Mouse (Mus musculus): Measurements from ENCODE around the gene Trim11. TPM values are rescaled to one million over a fixed set of nuclear protein-coding genes. Genes with fewer than 3 reads are reported as not detected.

Trim11 gene
- polyA plus RNA-seq, 1 experiment from 2014 or later: 20.7 TPM

DNA sequence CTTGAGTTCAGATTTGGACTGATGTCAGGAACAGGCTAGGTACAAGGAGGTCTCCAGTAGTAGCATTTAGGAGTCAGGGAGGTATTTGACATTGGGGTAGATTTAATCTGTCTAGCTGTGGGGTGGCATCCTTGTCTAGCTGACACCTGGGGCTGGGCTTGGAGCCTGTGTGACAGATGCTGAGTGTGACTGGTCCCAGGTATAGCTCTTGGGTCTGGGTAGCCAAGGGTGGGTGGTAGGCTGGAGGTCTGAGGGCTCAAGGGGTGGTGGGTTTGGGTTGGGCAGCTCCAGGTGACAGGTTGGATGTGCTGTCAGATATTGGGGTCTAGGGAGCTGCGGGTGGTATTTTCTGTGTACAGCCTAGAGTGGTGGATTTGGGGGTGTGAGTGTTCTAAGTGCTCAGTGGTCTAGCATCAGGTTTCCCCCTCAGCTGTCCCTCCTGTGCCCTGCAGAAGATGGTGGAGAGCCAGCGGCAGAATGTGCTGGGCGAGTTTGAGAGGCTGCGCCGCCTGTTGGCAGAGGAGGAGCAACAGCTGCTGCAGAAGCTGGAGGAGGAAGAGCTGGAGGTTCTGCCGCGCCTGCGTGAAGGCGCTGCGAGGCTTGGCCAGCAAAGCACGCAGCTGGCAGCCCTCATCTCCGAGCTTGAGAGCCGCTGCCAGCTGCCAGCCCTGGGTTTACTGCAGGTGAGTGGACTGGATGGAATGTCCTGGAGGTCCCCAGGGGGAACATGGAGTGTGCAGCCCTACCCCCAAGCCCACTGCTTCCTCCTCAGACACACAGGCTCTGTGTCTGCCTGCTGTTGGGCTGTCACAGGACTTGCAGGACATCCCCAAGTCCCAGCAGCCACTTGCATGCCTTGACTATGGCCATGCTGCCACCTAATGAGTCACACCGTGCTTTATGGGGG is 3.9 kb downstream of the Trim11 start:
- no peak overlapping the region for H3K27ac ChIP-seq (ENCODE audit: low read depth, low read length)
- H3K9me3 ChIP-seq (replicated peaks; ENCODE audit: control insufficient read depth, low read length): no peaks in the 10 kb centered on the region
- H3K9ac ChIP-seq (ENCODE audit: low read length): no peak overlapping the region
- H3K27me3 ChIP-seq (replicated peaks; ENCODE audit: control insufficient read depth, insufficient read depth, low read length): no peaks in the 10 kb centered on the region
- peaks cover 16% of the 10 kb centered on the region for H3K4me1 ChIP-seq (ENCODE audit: control insufficient read depth, insufficient read depth, low read length)
- 63% methylated on average over 14 of the region's 14 CpGs for WGBS
- ATAC-seq (no peak), DNase-seq (ENCODE audit: low spot score) (peak; percentile 57)
- H3K4me3 ChIP-seq (ENCODE audit: low read depth, low read length): no peak overlapping the region
- H3K36me3 ChIP-seq (ENCODE audit: control insufficient read depth, insufficient read depth, low read length): peaks cover 47% of the 10 kb centered on the region
- no peak overlapping the region for H3K4me2 ChIP-seq (ENCODE audit: low read length)

DNA sequence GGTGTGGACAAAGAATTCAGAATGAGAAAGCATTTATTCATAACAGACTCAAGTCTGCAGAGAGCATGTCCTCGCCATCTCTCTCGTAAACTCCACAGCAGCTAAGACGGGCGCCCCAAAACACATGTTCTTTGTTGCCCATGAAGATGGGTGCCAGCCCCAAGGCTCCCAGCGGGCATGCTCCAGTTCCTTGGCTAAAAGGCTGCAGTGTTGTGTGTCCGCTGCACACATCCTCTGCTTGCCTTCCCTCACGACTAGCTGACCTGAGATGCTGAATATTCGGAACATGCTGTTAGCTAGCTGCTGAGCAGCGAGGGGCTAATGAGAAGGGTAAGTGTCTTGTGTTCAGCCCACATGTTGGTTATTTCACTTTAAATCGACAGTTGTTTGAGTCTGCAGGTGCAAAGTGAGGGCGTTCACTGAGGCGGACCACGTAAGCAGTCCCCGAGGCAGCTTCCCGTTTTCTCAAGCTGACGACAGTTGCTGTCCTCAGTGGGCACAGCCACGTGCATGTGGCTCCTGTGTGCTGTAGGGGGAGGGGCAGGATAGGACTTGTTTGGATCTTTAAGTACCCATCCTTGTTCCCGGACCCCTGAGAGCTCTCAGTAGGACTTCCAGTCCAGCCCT is 4.7 kb downstream of the Trim11 start:
- Histone ChIP-seq H3K4me1 (ENCODE audit: control insufficient read depth, insufficient read depth, low read length) (peaks cover 13% of the 10 kb centered on the region), H3K36me3 (ENCODE audit: control insufficient read depth, insufficient read depth, low read length) (peaks cover 52% of the 10 kb centered on the region)

DNA sequence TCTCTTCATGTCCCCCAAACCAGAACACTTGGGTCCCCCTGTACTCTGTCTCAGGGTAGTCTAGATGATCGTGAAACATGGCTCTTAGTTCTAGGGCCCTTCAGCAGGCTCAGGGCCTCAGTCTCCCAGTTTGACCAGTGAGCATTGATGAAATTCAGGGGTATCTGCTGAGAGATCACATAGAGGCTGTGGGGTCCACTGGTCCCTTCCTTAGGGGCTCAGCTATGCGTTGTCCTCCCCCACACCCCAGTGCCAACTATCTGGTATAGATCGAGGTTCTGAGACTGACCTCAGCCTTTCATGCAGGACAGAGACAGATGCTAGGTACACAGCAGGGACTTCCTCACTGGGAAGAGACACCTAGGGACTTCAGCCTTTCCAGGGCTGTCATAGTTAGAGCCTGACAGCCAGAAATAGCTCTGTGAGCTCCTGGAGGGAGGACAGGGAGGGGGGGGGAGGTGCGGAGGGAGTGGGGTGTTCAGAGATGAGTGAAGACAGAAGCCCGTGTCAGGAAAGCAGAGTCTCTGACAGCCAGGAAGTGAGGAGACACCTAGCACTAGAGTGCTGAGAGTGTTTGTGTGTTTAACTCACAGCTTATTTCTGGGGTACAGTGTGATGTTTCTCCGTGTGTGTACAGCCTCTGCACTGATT is 5.9 kb downstream of the Trim11 start:
- H3K9ac ChIP-seq (ENCODE audit: low read length): no peak overlapping the region
- H3K4me2 ChIP-seq (ENCODE audit: low read length): no peak overlapping the region
- H3K4me3 ChIP-seq (ENCODE audit: low read depth, low read length): no peak overlapping the region
- WGBS: 91% methylated on average over 6 of the region's 6 CpGs
- no peak for DNase-seq (ENCODE audit: low spot score)
- H3K36me3 ChIP-seq (ENCODE audit: control insufficient read depth, insufficient read depth, low read length): peaks cover 65% of the 10 kb centered on the region
- H3K9me3 ChIP-seq (replicated peaks; ENCODE audit: control insufficient read depth, low read length): no peaks in the 10 kb centered on the region
- ATAC-seq: no peak
- H3K27ac ChIP-seq (ENCODE audit: low read depth, low read length): no peak overlapping the region
- peaks cover 10% of the 10 kb centered on the region for H3K4me1 ChIP-seq (ENCODE audit: control insufficient read depth, insufficient read depth, low read length)
- H3K27me3 ChIP-seq (replicated peaks; ENCODE audit: control insufficient read depth, insufficient read depth, low read length): no peaks in the 10 kb centered on the region

More for the DNA sequence above, 4.7 kb downstream of the Trim11 start:
- ATAC-seq: no peak
- 89% methylated on average over 18 of the region's 18 CpGs for WGBS
- H3K4me3 ChIP-seq (ENCODE audit: low read depth, low read length): no peak overlapping the region
- H3K9ac ChIP-seq (ENCODE audit: low read length): no peak overlapping the region
- no peak overlapping the region for H3K27ac ChIP-seq (ENCODE audit: low read depth, low read length)
- H3K27me3 ChIP-seq (replicated peaks; ENCODE audit: control insufficient read depth, insufficient read depth, low read length): no peaks in the 10 kb centered on the region
- no peak for DNase-seq (ENCODE audit: low spot score)
- no peaks in the 10 kb centered on the region for H3K9me3 ChIP-seq (replicated peaks; ENCODE audit: control insufficient read depth, low read length)
- H3K4me2 ChIP-seq (ENCODE audit: low read length): no peak overlapping the region

DNA sequence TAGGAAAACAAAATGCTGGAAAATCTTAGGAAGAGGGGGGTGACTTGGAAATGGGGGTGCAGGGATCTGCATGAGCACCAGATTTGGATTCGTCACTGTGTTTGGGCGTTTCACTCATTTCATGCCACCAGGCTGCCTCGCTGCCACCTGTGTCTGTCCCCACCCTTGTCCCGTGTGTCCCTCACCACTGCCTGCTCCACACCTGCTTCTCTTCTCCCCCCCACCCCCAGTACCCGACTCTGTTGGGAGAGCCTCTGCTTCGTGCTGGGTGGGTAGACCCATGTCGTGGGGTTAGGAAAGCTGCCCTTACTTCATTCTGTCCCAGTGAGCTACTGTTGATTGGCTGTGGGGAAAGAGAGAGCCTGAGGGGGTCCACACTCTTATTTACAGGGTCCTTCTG is 6.8 kb downstream of the Trim11 start:
- H3K4me1 ChIP-seq (ENCODE audit: control insufficient read depth, insufficient read depth, low read length): peaks cover 2% of the 10 kb centered on the region
- no peaks in the 10 kb centered on the region for H3K9me3 ChIP-seq (replicated peaks; ENCODE audit: control insufficient read depth, low read length)
- H3K9ac ChIP-seq (ENCODE audit: low read length): no peak overlapping the region
- 95% methylated on average over 7 of the region's 7 CpGs for WGBS
- no peak overlapping the region for H3K4me3 ChIP-seq (ENCODE audit: low read depth, low read length)
- no peaks in the 10 kb centered on the region for H3K27me3 ChIP-seq (replicated peaks; ENCODE audit: control insufficient read depth, insufficient read depth, low read length)
- no peak overlapping the region for H3K27ac ChIP-seq (ENCODE audit: low read depth, low read length)
- no peak for ATAC-seq
- no peak for DNase-seq (ENCODE audit: low spot score)
- no peak overlapping the region for H3K4me2 ChIP-seq (ENCODE audit: low read length)
- H3K36me3 ChIP-seq (ENCODE audit: control insufficient read depth, insufficient read depth, low read length): peaks cover 73% of the 10 kb centered on the region

DNA sequence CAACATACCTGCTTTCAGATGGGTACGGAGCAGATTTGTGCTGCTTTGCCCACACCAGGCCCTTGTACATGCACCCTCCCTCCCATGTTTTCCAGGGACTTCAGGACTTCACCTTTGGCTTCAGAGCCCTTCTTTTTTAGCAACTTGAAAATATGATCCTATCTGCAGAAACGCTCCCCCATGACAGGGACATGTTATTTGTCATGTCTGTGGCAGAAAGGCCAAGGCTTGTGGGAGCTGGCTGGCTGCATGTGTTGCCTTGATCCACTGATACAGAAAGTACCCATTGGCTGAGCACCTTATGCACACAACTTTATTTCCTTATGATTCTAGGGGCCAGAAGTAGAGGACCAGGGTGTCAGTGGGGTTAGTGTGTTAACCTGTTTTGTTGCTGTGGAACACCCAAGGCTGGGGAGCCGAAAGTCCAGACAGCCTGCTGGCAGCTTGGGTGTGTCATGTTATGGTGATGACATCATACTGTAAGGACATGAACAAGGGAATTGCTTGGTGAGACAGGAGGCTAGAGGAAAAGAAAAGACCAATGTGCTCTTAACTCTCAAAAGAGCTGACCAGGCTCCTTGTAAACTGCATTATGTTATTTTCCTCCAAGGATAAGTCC is 7.5 kb downstream of the Trim11 start:
- H3K4me2 ChIP-seq (ENCODE audit: low read length): no peak overlapping the region
- no peak overlapping the region for H3K27ac ChIP-seq (ENCODE audit: low read depth, low read length)
- H3K27me3 ChIP-seq (replicated peaks; ENCODE audit: control insufficient read depth, insufficient read depth, low read length): no peaks in the 10 kb centered on the region
- H3K9ac ChIP-seq (ENCODE audit: low read length): no peak overlapping the region
- no peak for ATAC-seq
- peaks cover 80% of the 10 kb centered on the region for H3K36me3 ChIP-seq (ENCODE audit: control insufficient read depth, insufficient read depth, low read length)
- 94% methylated on average over 3 of the region's 3 CpGs for WGBS
- H3K9me3 ChIP-seq (replicated peaks; ENCODE audit: control insufficient read depth, low read length): no peaks in the 10 kb centered on the region
- no peak for DNase-seq (ENCODE audit: low spot score)
- no peak overlapping the region for H3K4me3 ChIP-seq (ENCODE audit: low read depth, low read length)
- H3K4me1 ChIP-seq (ENCODE audit: control insufficient read depth, insufficient read depth, low read length): no peaks in the 10 kb centered on the region

DNA sequence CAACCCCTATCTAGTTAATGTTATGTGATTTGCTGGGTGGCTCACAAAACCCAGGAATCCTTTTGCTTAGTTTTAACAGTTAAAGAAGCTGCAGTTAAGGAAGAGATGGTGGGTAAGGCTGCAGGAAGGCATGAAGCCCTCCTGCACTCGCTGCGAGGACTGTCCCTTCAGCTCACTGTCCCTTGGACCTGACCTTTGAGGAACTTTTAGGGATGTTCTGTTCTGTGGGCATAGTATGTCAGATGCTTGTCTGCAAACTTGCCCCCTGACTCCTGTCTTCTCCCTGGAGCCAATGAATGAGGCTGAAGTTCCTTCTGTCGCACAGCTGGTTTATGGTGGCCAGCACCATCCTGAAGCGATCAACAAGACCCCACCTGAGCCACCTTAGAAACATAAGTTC is 11.3 kb downstream of the Trim11 start:
- Histone ChIP-seq H3K27me3 (replicated peaks; ENCODE audit: control insufficient read depth, insufficient read depth, low read length) (no peaks in the 10 kb centered on the region; the same call in 1 of the 2 replicates), H3K9ac (ENCODE audit: low read length) (no peak overlapping the region), H3K9me3 (replicated peaks; ENCODE audit: control insufficient read depth, low read length) (no peaks in the 10 kb centered on the region), H3K4me1 (ENCODE audit: control insufficient read depth, insufficient read depth, low read length) (0 out of 2 replicates have a peak, but pooled peaks cover 2% of the 10 kb centered on the region), H3K27ac (ENCODE audit: low read depth, low read length) (no peak overlapping the region), H3K4me2 (ENCODE audit: low read length) (no peak overlapping the region), H3K36me3 (ENCODE audit: control insufficient read depth, insufficient read depth, low read length) (peaks cover 67% of the 10 kb centered on the region), H3K4me3 (ENCODE audit: low read depth, low read length) (no peak overlapping the region)
- no peak for DNase-seq (ENCODE audit: low spot score)
- 98% methylated on average over 4 of the region's 4 CpGs for WGBS
- ATAC-seq: no peak

DNA sequence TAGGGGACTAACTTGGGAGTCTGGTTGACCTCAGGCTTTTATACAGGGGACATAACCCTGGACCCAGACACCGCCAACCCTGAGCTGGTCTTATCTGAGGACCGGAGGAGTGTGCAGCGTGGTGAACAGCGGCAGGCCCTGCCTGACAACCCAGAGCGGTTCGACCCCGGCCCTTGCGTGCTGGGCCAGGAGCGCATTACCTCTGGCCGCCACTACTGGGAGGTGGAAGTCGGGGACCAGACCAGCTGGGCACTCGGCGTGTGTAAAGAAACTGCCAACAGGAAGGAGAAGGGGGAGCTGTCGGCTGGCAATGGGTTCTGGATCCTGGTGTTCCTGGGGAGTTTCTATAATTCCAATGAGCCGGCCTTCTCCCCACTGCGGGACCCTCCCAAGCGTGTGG is 12.2 kb downstream of the Trim11 start:
- Histone ChIP-seq H3K9ac (ENCODE audit: low read length) (no peak overlapping the region), H3K27ac (ENCODE audit: low read depth, low read length) (no peak overlapping the region), H3K4me2 (ENCODE audit: low read length) (no peak overlapping the region), H3K4me3 (ENCODE audit: low read depth, low read length) (no peak overlapping the region), H3K4me1 (ENCODE audit: control insufficient read depth, insufficient read depth, low read length) (0 out of 2 replicates have a peak, but pooled peaks cover 3% of the 10 kb centered on the region), H3K27me3 (replicated peaks; ENCODE audit: control insufficient read depth, insufficient read depth, low read length) (no peaks in the 10 kb centered on the region; the same call in 1 of the 2 replicates), H3K9me3 (replicated peaks; ENCODE audit: control insufficient read depth, low read length) (no peaks in the 10 kb centered on the region), H3K36me3 (ENCODE audit: control insufficient read depth, insufficient read depth, low read length) (peaks cover 57% of the 10 kb centered on the region)
- DNase-seq (ENCODE audit: low spot score) (no peak), ATAC-seq (no peak)
- WGBS: 91% methylated on average over 17 of the region's 17 CpGs

DNA sequence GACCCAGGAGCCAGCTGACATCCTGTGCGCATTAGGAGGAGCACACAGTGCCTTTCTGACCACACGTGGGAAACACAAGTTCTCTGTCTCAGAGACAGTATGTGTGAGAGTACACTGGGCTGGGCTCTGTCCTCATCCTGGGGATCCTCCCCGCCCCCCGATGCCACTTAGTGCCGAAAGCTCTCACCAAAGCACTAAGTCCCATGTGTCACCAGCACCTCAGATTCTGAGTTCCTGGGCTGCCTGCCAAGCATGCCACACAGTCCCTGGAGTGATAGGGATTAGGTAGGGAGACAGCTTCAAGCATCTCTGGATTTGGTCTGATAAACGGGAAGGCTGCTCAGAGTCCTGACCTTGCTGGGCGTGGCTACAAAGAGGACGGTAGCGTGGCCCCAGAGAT is 12.9 kb downstream of the Trim11 start:
- peak; percentile 15 for DNase-seq (ENCODE audit: low spot score)
- Histone ChIP-seq H3K4me2 (ENCODE audit: low read length) (no peak overlapping the region), H3K9ac (ENCODE audit: low read length) (no peak overlapping the region), H3K36me3 (ENCODE audit: control insufficient read depth, insufficient read depth, low read length) (peaks cover 51% of the 10 kb centered on the region), H3K9me3 (replicated peaks; ENCODE audit: control insufficient read depth, low read length) (no peaks in the 10 kb centered on the region), H3K4me1 (ENCODE audit: control insufficient read depth, insufficient read depth, low read length) (0 out of 2 replicates have a peak, but pooled peaks cover 3% of the 10 kb centered on the region), H3K4me3 (ENCODE audit: low read depth, low read length) (no peak overlapping the region), H3K27ac (ENCODE audit: low read depth, low read length) (no peak overlapping the region), H3K27me3 (replicated peaks; ENCODE audit: control insufficient read depth, insufficient read depth, low read length) (no peaks in the 10 kb centered on the region; the same call in 1 of the 2 replicates)
- WGBS: 85% methylated on average over 9 of the region's 9 CpGs
- ATAC-seq: no peak
